Mouse (Mus musculus) embryonic facial prominence, embryonic 15.5 days (tissue): Measurements from ENCODE around the gene Ip6k1. TPM values are rescaled to one million over a fixed set of nuclear protein-coding genes. Genes with fewer than 3 reads are reported as not detected.

Experiments
- ATAC-seq: fragments of 200-750 bp; cut with Nextera tagmentation; 2 replicates; pipeline ENCODE4 v1.8.0; 2017; ENCODE audit warnings: low read depth, moderate TSS enrichment; ENCODE audit not compliant: insufficient number of reproducible peaks, low FRiP score, low TSS enrichment
- H3K27ac ChIP-seq: fragments of 300-500 bp; sonication (generic); replicated peaks from 2 replicates; pipeline ENCODE4 v1.5.1; 2015; ENCODE audit warnings: mild to moderate bottlenecking, inconsistent platforms
- H3K27me3 ChIP-seq: fragments of 300-500 bp; sonication (generic); 2 replicates; pipeline ENCODE4 v1.6.1; 2015; ENCODE audit warnings: inconsistent platforms
- H3K36me3 ChIP-seq: fragments of 300-500 bp; sonication (generic); 2 replicates; pipeline ENCODE4 v1.6.1; 2015; ENCODE audit warnings: mild to moderate bottlenecking, inconsistent platforms
- H3K4me1 ChIP-seq: fragments of 300-500 bp; sonication (generic); 2 replicates; pipeline ENCODE4 v1.6.1; 2015; ENCODE audit warnings: inconsistent platforms
- H3K4me2 ChIP-seq: fragments of 300-500 bp; sonication (generic); replicated peaks from 2 replicates; pipeline ENCODE4 v1.6.1; 2015; ENCODE audit warnings: mild to moderate bottlenecking, inconsistent platforms
- H3K4me3 ChIP-seq: fragments of 300-500 bp; sonication (generic); replicated peaks from 2 replicates; pipeline ENCODE4 v1.5.1; 2015; ENCODE audit warnings: mild to moderate bottlenecking, inconsistent platforms
- H3K9ac ChIP-seq: fragments of 300-500 bp; sonication (generic); 2 replicates; pipeline ENCODE4 v1.6.1; 2015; ENCODE audit warnings: inconsistent platforms
- H3K9me3 ChIP-seq: fragments of 300-500 bp; sonication (generic); replicated peaks from 2 replicates; pipeline ENCODE4 v1.6.1; 2016; ENCODE audit warnings: inconsistent platforms
- WGBS: fragments of 180-500 bp; shearing (Covaris S2); methylation state at CpG from one replicate; pipeline ENCODE4 v1.1.7; 2015; 5-methylcytosine and 5-hydroxymethylcytosine counted together
- polyA plus RNA-seq: library from polyadenylated mRNA; unstranded; fragments of >200 nt; fragmentation: Nextera tagmentation; extraction: Ambion mirVana; gene quantifications from 2 replicates; pipeline ENCODE4 v1.2.1, GENCODE M21; 2015

Ip6k1 gene
- polyA plus RNA-seq, 1 experiment from 2014 or later, result 68.7 TPM

DNA sequence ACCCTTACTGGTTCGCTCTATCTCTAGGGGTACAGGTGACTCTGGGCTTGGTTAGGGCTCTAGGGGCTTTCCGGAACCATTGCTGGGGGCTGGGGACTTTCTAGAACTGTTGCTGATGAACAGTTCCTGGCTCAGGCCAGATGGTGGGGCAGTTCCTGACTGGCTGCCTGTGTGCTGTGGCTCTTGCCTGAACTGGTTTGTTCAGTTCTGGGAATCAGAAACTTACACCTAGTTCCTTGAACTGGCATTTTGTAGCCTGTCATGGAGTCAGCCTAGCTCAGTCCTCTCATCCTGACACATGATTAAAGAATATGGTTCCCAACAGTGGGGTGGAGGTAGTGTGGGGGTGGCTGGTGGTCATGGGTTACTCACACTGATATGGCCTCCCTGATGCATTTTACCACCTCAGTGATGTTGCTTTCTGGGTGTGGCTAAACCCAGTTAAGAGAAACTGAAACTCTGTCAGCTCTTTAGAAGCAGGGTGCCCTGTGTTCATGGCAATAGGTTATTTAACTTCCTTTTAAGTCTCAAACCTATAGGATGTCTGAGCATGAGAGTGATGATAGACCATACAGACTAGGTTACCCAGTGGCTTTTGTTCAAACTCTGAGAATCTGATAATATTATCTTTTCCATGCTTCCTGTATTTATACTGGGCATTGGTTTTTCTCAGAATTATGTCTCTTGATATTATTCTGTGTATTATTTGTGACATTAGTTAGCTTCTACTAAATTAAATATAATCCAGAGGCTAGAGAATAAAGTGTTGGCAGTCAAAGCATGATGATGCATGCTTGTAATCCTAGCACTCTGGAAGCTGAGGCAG lies 33.2 kb downstream of the Ip6k1 start:
- H3K9me3 ChIP-seq, result no peaks in the 10 kb centered on the region
- H3K4me3 ChIP-seq, result no peak overlapping the region
- H3K4me1 ChIP-seq, result no peaks in the 10 kb centered on the region
- no peaks in the 10 kb centered on the region for H3K27me3 ChIP-seq
- WGBS, result 92% methylated on average over 2 of the region's 2 CpGs
- H3K36me3 ChIP-seq, result peaks cover 55% of the 10 kb centered on the region
- H3K9ac ChIP-seq, result no peak overlapping the region
- no peak; the same call in 1 of the 2 replicates for ATAC-seq
- no peak overlapping the region for H3K4me2 ChIP-seq
- no peak overlapping the region for H3K27ac ChIP-seq

DNA sequence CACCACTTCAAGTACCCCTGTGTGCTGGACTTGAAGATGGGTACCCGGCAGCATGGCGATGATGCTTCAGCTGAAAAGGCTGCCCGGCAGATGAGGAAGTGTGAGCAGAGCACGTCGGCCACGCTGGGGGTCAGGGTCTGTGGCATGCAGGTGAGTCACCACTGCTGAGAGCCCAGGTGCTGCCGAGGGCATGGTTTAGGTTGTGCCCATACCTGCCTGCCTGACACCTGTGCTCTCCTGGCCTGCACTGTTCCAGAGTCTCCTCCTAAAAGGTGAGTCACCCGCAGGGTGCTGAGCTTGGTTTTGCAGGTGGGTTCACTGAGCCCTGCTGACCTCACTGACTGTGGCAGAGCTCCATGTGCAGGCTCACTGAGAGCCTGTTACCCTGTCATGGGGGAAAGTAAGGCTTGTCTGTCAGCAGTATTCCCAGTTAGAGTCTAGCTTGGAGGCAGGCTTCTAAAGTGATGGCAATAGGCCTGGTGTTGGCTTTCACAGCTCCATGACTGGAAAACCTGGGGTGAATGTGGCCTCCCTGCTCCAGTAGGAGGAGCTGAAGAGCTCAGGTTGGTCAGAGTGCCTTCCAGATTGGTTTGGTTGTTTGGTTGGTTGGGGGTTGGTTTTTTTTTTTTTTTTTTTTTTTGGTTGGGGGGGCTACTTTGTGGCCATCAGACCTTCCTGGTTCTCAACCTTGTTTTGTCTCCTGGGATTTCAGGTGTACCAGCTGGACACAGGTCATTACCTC lies 42.6 kb downstream of the Ip6k1 start:
- Histone ChIP-seq H3K27ac (no peak overlapping the region), H3K36me3 (peaks cover 66% of the 10 kb centered on the region), H3K27me3 (no peaks in the 10 kb centered on the region), H3K9me3 (no peaks in the 10 kb centered on the region), H3K4me1 (peaks cover 17% of the 10 kb centered on the region), H3K4me3 (no peak overlapping the region), H3K4me2 (no peak overlapping the region), H3K9ac (no peak overlapping the region)
- ATAC-seq, result no peak
- 96% methylated on average over 8 of the region's 8 CpGs for WGBS

DNA sequence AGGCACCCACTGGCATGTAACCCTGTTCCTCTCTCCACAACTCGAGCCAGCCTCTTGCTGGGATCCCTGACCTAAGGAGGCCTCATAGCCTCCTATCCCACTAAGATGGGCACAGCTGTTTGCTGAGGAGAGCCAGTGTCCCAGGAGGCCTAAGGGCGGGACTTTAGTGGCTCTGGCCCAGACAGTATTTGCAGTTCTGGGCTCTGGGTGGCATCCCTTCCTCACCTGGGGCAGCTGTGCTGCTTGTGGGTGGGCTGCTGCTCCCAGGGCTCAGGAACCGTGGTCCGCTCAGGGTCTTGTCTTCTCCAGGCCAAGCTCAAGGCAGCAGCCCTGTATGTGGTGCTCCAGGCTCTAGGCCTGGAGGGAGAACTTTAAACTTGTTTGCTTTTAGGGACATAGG lies 44.3 kb downstream of the Ip6k1 start:
- H3K36me3 ChIP-seq, result peaks cover 64% of the 10 kb centered on the region
- no peak for ATAC-seq
- 88% methylated on average over 4 of the region's 4 CpGs for WGBS
- peaks cover 23% of the 10 kb centered on the region for H3K4me1 ChIP-seq
- H3K4me2 ChIP-seq, result no peak overlapping the region
- no peak overlapping the region for H3K27ac ChIP-seq
- H3K27me3 ChIP-seq, result no peaks in the 10 kb centered on the region
- H3K9me3 ChIP-seq, result no peaks in the 10 kb centered on the region
- H3K4me3 ChIP-seq, result no peak overlapping the region
- no peak overlapping the region for H3K9ac ChIP-seq

DNA sequence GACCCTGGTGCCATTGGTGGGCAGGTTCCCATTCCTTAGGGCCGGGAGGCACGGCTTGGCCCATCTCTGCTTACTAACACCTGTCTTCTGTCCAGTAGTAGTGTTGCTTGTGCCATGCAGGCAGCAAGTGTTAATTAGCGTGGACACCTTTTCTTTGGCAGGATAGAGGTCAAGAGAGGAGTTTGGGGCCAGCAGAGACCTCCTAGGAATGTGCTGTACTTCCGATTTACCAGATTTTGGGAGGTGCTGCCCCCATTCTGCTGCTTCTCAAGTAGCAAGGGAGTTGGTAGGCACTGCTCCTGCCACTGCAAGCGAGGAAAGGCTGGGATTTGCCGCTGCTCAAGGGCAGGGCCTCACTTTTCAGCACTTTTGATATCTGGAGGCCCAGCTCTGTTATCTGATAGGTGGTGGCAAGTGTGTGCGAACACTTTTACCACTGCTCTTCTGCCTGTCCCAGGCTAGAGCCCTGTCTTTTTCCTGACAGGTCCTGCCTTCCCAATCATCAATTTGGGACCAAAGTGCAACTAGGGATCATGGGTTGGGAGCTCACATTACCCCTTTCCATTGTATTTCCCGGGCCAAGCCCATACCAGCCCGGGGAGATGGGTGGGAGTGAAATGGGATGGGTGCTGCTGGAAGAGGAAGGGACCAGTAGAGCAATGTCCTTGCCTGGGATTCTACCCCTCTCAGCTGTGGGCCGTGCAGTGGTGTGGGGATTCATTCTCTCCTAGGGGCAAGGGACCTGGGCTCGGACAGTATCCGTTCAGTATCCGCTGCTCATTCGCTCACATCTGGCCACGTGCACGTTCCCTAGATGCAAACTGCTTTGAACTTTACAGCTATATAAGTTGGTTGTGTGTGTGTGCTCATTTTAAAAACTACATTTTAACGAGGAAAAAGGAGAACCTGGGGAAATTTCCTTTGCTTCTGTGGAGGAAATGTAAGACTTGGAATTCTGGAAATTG lies 45.6 kb downstream of the Ip6k1 start:
- ATAC-seq, result no peak
- H3K27me3 ChIP-seq, result no peaks in the 10 kb centered on the region
- peak overlapping the region; percentile 80 for H3K27ac ChIP-seq
- H3K4me2 ChIP-seq, result peak overlapping the region; percentile 83
- peak overlapping the region; percentile 84 for H3K4me3 ChIP-seq
- WGBS, result 45% methylated on average over 17 of the region's 17 CpGs
- H3K4me1 ChIP-seq, result peaks cover 29% of the 10 kb centered on the region
- H3K9me3 ChIP-seq, result no peaks in the 10 kb centered on the region
- peaks cover 56% of the 10 kb centered on the region for H3K36me3 ChIP-seq
- peak overlapping the region; percentile 26; the same call in 1 of the 2 replicates for H3K9ac ChIP-seq

DNA sequence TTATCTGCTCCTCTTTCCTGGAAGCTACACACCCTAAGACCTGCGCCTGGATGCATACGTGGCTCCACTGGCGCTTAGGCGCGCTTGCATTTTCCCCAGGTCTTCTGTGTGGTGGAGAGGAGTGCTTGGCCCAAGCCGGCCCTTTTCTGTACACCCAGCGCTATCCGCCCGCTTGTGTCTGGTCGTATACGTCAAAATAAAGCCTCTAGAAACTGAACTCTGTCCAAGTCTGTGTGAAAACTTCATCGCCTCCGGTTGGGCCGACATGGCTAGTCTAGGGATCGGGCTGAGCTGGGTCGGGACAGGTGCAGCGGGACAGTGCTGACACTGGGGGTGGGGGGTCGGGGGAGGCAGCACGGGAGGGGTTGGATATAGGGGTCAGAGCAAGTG lies 46.3 kb downstream of the Ip6k1 start:
- peak overlapping the region; percentile 84 for H3K4me3 ChIP-seq
- peak overlapping the region; percentile 83 for H3K4me2 ChIP-seq
- H3K9me3 ChIP-seq, result no peaks in the 10 kb centered on the region
- H3K4me1 ChIP-seq, result peaks cover 36% of the 10 kb centered on the region
- peaks cover 50% of the 10 kb centered on the region for H3K36me3 ChIP-seq
- H3K9ac ChIP-seq, result peak overlapping the region; percentile 26
- no peak; the same call in 1 of the 2 replicates for ATAC-seq
- H3K27ac ChIP-seq, result peak overlapping the region; percentile 80
- WGBS, result under 1% methylated on average over 19 of the region's 19 CpGs
- no peaks in the 10 kb centered on the region for H3K27me3 ChIP-seq

DNA sequence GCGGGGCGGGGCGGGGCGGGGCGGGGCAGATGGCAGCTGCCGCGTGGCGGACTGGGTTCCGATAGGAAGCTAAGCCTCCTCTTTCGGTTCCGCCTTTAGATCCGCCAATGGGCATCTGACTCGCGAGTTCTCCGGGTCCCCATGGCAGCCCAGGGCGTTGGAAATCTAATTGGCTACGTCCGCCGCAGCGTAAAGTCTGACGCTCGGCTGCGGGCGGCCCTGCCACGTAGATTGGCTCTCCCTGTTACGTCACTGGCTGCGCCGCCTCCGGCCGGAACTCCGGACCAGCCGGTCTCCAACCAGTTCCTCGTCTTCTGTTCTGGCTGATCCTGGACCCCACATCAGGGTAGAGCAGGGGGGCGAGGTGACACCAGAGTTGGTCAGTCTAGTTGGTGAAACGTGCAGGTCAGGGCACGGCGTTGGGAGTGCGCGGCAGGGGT lies 46.7 kb downstream of the Ip6k1 start, which contains the start of gene Gmppb:
Gmppb (plus strand) TSS at position 227 of the 440 bp plus-strand sequence.
- H3K9ac ChIP-seq, result peak within 1 kb of the TSS; percentile 78
- no peaks in the 10 kb centered on the region for H3K27me3 ChIP-seq
- H3K4me3 ChIP-seq, result peak within 1 kb of the TSS; percentile 84
- peaks cover 36% of the 10 kb centered on the region for H3K4me1 ChIP-seq
- peak; percentile 92 for ATAC-seq
- WGBS, result 0% methylated on average over 39 of the region's 39 CpGs
- peak within 1 kb of the TSS; percentile 80 for H3K27ac ChIP-seq
- peaks cover 53% of the 10 kb centered on the region for H3K36me3 ChIP-seq
- peak within 1 kb of the TSS; percentile 83 for H3K4me2 ChIP-seq
- H3K9me3 ChIP-seq, result no peaks in the 10 kb centered on the region

DNA sequence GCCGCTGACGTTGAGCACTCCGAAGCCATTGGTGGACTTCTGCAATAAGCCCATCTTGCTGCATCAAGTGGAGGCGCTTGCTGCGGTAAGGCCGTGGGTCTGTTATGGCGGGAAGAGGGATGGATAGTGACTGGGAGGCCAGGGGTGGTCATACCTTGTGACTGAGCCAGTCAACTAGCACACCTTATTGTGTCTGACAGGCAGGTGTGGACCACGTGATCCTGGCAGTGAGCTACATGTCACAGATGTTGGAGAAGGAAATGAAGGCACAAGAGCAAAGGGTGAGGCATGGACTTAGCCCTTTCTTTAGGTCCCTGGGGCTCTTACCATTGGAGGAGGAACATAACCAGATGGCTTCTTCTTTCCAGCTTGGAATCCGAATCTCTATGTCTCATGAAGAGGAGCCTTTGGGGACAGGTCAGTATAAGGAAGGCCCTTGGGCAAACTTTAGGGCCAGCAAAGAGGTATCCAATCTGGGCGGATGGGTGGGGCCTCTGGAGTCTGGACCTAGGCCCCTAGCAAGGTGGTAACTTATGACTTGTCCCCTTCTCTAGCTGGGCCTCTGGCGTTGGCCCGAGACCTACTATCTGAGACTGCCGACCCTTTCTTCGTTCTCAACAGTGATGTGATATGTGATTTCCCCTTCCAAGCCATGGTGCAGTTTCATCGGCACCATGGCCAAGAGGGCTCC lies 47.4 kb downstream of the Ip6k1 start:
- peak overlapping the region; percentile 80 for H3K27ac ChIP-seq
- peaks cover 36% of the 10 kb centered on the region for H3K4me1 ChIP-seq
- no peaks in the 10 kb centered on the region for H3K9me3 ChIP-seq
- ATAC-seq, result no peak
- 39% methylated on average over 15 of the region's 15 CpGs for WGBS
- H3K9ac ChIP-seq, result peak overlapping the region; percentile 78
- peak overlapping the region; percentile 83 for H3K4me2 ChIP-seq
- H3K36me3 ChIP-seq, result peaks cover 56% of the 10 kb centered on the region
- H3K4me3 ChIP-seq, result peak overlapping the region; percentile 84
- H3K27me3 ChIP-seq, result no peaks in the 10 kb centered on the region

DNA sequence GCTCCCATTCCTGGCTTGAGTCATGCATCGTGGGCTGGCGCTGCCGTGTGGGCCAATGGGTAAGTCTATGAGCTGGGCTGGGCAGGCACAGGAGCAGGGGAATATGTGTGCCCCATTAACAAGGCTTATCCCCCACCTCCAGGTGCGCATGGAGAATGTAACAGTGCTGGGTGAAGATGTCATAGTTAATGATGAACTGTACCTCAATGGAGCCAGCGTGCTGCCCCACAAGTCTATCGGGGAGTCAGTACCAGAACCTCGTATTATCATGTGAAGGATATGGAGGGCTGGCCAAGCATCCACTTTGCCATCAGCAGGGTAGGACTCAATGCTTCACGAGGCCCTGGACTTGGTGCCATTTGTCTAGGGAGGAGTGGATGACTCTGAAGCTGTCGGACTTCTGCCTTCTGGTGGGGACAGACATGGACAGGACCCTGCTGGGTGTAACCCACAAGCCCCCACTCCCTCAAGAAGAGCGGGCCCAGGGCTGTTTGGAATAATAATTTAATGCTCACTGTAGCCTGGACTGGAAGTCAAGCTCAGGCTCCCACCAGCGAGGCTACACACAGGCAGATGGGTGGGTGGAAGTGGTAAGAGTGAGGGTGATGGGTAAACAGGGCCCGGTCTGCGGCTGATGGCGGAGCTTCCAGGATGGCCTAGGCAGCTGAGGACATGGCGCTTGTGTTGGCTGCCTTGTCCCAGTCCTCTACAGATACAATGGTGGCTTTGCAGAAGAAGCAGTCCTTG lies 49.1 kb downstream of the Ip6k1 start:
- Histone ChIP-seq H3K27ac (no peak overlapping the region), H3K9ac (no peak overlapping the region), H3K36me3 (peaks cover 55% of the 10 kb centered on the region), H3K9me3 (no peaks in the 10 kb centered on the region), H3K4me1 (peaks cover 36% of the 10 kb centered on the region), H3K27me3 (no peaks in the 10 kb centered on the region), H3K4me2 (no peak overlapping the region), H3K4me3 (no peak overlapping the region)
- WGBS, result 92% methylated on average over 15 of the region's 15 CpGs
- no peak for ATAC-seq

DNA sequence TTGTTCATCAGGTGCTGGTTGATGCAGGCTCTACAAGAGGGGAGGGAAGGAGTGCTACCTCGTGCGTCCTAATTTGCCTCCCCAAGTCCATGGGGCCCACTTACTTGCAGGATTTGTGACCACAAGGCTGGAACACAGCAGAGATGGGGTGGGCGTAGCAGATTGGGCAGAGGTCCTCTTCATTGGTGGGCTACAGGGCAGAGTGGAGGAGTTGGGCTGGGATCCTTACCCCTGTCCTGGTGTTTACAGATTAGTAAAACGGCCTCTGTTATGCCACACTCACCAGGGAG lies 49.6 kb downstream of the Ip6k1 start:
- Histone ChIP-seq H3K4me1 (peaks cover 36% of the 10 kb centered on the region), H3K4me3 (no peak overlapping the region), H3K4me2 (no peak overlapping the region), H3K36me3 (peaks cover 53% of the 10 kb centered on the region), H3K9ac (no peak overlapping the region), H3K27ac (no peak overlapping the region), H3K9me3 (no peaks in the 10 kb centered on the region), H3K27me3 (no peaks in the 10 kb centered on the region)
- 74% methylated on average over 4 of the region's 4 CpGs for WGBS
- no peak for ATAC-seq

DNA sequence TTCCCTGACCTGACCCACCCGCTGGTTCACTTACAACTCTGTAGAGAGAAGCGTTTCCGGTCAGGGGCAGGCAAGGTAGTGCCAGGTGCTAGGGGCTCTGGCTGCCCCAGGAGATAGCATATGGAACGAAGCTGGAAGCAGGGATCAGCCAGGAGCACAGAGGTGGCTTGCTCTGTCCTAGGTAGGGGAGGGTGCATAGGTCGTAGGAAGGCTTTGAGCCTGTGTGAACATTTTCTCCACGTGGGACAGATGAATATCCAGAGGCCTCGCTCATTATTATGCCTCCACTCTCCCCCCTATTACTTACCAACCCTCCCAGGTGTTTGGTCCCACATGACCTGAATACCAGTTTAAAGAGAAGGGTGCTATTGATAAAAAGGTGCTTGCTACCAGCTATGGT lies 50.1 kb downstream of the Ip6k1 start:
- H3K36me3 ChIP-seq, result peaks cover 54% of the 10 kb centered on the region
- H3K9ac ChIP-seq, result no peak overlapping the region
- no peak overlapping the region for H3K4me2 ChIP-seq
- no peaks in the 10 kb centered on the region for H3K9me3 ChIP-seq
- ATAC-seq, result no peak
- no peaks in the 10 kb centered on the region for H3K27me3 ChIP-seq
- peaks cover 36% of the 10 kb centered on the region for H3K4me1 ChIP-seq
- no peak overlapping the region for H3K4me3 ChIP-seq
- 68% methylated on average over 7 of the region's 7 CpGs for WGBS
- peak overlapping the region; percentile 75 for H3K27ac ChIP-seq
